Mouse (Mus musculus): ENCODE data around the gene Acat3. TPM values are rescaled to one million over a fixed set of nuclear protein-coding genes. Genes with fewer than 3 reads are reported as not detected.
"Not testable (repeated sequence)": the region's sequence is repeated elsewhere in the genome, so short reads cannot be mapped to it uniquely, and the experiment has no call there.

Acat3 gene
- not detected in 2 replicates for polyA plus RNA-seq (2012; ENCODE audit: insufficient read depth, insufficient read length, missing spikeins)

DNA sequence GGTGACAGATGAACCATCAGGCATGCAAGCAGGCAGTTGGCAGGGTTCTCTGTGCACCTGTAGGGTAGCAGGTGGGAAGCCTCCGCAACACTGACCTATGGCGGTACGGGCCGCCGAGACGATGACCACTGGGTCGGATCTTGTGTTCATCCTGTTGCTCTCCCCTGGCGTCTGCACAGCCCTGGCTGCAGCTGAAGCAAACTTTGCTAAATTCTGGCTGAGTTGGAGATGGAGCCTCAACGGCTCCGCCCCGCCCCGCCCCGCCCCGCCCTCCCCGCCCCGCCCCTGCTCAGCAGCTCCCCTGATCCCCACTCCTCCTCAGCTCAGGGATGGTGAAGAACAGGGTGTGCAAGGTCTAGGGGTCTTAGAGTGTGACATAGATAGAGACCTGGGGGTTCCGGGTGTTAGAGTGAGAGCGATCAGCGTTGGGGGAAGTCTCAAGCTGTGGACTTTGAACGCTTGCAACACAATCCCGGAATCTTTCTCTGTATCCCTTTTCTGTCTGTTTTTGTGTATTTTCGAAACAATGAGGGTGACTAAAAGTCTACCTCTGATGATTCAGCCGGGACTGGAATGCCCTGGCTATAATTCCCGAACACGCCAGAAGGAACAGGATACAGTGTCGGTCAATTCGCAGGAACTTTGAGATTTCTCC, at the start of gene Acat3:
TSS of gene Acat3 (minus strand) at position 450 of the 655 bp plus-strand sequence.
- Histone ChIP-seq H3K27ac (ENCODE audit: insufficient read depth, low read depth, low read length) (no peak within 1 kb of the TSS), H3K4me1 (ENCODE audit: control insufficient read depth, insufficient read depth, low read length) (peaks cover 9% of the 10 kb centered on the region), H3K4me3 (ENCODE audit: insufficient read depth, low read length) (peak within 1 kb of the TSS; percentile 64)
- TF ChIP-seq CTCF (IDR thresholded peaks at IDR 0.05; ENCODE audit: low read depth, low read length) (no peak), POLR2A (IDR thresholded peaks at IDR 0.05; ENCODE audit: borderline replicate concordance, low read depth, low read length) (no peak)

DNA sequence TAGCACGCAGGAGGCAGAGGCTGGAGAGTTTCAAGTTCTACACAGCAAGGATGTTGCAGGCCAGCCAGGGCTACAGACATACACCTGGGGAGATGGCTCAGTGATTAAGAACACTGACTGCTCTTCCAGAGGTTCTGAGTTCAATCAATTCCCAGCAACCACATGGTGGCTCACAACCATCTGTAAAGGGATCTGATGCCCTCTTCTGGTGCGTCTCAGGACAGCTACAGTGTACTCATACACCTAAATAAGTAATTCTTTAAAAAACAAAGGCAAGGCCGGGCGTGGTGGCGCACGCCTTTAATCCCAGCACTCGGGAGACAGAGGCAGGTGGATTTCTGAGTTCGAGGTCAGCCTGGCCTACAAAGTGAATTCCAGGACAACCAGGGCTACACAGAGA, 47.7 kb upstream of the Acat3 start:
- H3K27ac ChIP-seq (ENCODE audit: insufficient read depth, low read depth, low read length); H3K4me3 ChIP-seq (ENCODE audit: insufficient read depth, low read length): not testable (repeated sequence)
- H3K4me1 ChIP-seq (ENCODE audit: control insufficient read depth, insufficient read depth, low read length) = peaks cover 14% of the 10 kb centered on the region

DNA sequence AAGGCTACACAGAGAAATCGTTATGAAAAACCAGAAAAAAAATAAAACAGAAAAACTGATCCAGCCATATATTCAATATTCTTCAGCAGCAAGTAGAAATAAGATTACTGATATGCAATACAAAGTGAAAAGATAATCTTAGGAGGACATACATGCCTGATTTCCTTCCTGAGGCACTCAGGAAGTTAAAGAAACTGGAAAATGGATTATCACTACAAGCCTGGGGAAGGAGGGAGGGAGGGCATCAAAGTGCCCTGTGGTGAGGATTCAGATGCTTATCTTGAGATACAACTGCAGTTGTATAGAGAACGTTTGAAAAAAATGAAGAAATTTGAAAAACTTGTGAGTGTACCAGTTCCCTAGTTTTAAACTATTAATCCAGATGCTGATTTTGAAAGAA, 43.6 kb upstream of the Acat3 start:
- TF ChIP-seq POLR2A (IDR thresholded peaks at IDR 0.05; ENCODE audit: borderline replicate concordance, low read depth, low read length) (no peak), CTCF (IDR thresholded peaks at IDR 0.05; ENCODE audit: low read depth, low read length) (no peak)

DNA sequence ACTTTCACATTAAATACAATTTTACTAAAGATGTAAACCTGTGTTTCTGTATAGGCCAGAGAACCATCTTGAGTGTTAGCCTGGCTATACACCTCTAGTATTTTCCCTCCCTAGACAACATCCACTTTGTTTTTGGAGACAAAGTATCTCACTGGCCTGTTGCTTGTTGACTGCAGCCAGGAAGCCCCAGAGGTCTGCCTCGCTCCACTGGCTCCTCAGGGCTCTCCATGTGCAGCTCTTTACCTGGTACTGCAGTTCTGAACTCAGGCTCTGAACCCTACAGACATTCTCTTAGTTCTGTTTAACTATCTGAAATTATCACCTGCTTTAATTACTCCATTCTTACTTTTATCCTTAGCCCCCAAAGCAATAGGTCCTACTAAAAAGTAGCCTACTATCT, 38.1 kb upstream of the Acat3 start:
- H3K4me1 ChIP-seq (ENCODE audit: control insufficient read depth, insufficient read depth, low read length) = no peaks in the 10 kb centered on the region
- TF ChIP-seq CTCF (IDR thresholded peaks at IDR 0.05; ENCODE audit: low read depth, low read length) = no peak
- no peak for TF ChIP-seq POLR2A (IDR thresholded peaks at IDR 0.05; ENCODE audit: borderline replicate concordance, low read depth, low read length)
- H3K27ac ChIP-seq (ENCODE audit: insufficient read depth, low read depth, low read length) = no peak overlapping the region
- H3K4me3 ChIP-seq (ENCODE audit: insufficient read depth, low read length) = no peak overlapping the region

More for the DNA sequence above, 43.6 kb upstream of the Acat3 start:
- Histone ChIP-seq H3K4me1 (ENCODE audit: control insufficient read depth, insufficient read depth, low read length) (peaks cover 14% of the 10 kb centered on the region), H3K4me3 (ENCODE audit: insufficient read depth, low read length) (no peak overlapping the region), H3K27ac (ENCODE audit: insufficient read depth, low read depth, low read length) (no peak overlapping the region)

DNA sequence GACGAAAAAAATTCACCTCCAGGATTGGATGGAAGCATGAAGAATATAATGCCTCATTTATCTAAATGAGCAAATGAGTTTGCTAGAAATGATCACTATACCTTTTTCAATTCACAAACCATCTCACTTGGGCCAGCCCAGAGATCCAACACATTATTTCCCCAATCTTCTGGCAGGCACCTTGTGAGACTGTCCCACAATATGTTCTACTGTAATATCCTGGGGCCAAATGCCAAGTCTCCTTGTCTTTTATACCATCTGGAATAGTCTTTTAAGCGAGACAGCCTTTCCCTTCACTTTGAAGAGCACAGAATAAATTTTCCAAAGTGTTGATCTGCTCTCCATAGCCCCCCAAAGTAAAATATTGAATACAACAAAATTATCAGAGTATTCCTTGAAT, 33.5 kb upstream of the Acat3 start:
- H3K4me1 ChIP-seq (ENCODE audit: control insufficient read depth, insufficient read depth, low read length) = 0 out of 2 replicates have a peak, but pooled peaks cover 2% of the 10 kb centered on the region
- TF ChIP-seq POLR2A (IDR thresholded peaks at IDR 0.05; ENCODE audit: borderline replicate concordance, low read depth, low read length) = no peak
- no peak for TF ChIP-seq CTCF (IDR thresholded peaks at IDR 0.05; ENCODE audit: low read depth, low read length)

DNA sequence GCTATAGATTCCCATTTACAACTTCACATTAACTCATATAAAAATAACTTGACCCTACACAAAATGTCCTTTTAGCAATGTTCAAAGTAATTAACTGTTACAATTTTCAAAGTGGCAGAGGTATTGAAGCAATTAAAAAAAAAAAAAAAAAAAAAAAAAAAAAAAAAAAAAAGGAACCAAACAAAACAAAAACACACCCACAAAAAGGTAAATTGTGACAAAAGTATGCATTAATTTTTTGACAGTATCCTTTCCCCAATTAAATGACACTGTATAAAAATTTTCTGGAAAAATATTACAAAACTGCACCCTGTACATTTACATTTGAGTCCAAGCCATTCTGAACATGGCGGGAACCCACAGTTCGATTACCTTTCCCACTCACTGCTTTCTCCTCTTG, 26.8 kb upstream of the Acat3 start:
- Histone ChIP-seq H3K4me1 (ENCODE audit: control insufficient read depth, insufficient read depth, low read length) (0 out of 2 replicates have a peak, but pooled peaks cover 2% of the 10 kb centered on the region), H3K4me3 (ENCODE audit: insufficient read depth, low read length) (no peak overlapping the region), H3K27ac (ENCODE audit: insufficient read depth, low read depth, low read length) (no peak overlapping the region)
- TF ChIP-seq POLR2A (IDR thresholded peaks at IDR 0.05; ENCODE audit: borderline replicate concordance, low read depth, low read length) (no peak), CTCF (IDR thresholded peaks at IDR 0.05; ENCODE audit: low read depth, low read length) (no peak)

More for the DNA sequence above, 33.5 kb upstream of the Acat3 start:
- Histone ChIP-seq H3K4me3 (ENCODE audit: insufficient read depth, low read length) (no peak overlapping the region), H3K27ac (ENCODE audit: insufficient read depth, low read depth, low read length) (no peak overlapping the region)

DNA sequence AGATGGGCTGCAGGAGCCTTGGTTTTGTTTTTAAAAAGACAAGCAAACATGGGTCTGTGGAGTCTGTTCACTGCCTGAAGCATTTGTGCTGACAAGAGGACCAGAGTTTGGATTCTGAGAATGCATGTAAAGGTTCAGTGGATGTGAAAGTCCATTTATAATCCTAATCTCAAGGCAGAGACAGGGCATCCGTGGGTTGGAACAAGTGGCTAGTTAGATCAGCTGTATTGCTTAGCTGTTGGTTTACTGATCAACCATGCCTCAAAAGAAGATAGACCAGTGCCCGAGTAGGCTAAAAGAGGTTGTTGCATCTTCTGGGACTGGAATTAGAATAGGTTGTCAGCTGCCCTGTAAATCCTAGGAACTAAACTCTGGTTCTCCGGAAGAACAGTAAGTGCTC, 23.1 kb upstream of the Acat3 start:
- no peak overlapping the region for H3K4me3 ChIP-seq (ENCODE audit: insufficient read depth, low read length)
- H3K4me1 ChIP-seq (ENCODE audit: control insufficient read depth, insufficient read depth, low read length) = peaks cover 13% of the 10 kb centered on the region
- no peak overlapping the region for H3K27ac ChIP-seq (ENCODE audit: insufficient read depth, low read depth, low read length)
- no peak for TF ChIP-seq CTCF (IDR thresholded peaks at IDR 0.05; ENCODE audit: low read depth, low read length)
- TF ChIP-seq POLR2A (IDR thresholded peaks at IDR 0.05; ENCODE audit: borderline replicate concordance, low read depth, low read length) = no peak

DNA sequence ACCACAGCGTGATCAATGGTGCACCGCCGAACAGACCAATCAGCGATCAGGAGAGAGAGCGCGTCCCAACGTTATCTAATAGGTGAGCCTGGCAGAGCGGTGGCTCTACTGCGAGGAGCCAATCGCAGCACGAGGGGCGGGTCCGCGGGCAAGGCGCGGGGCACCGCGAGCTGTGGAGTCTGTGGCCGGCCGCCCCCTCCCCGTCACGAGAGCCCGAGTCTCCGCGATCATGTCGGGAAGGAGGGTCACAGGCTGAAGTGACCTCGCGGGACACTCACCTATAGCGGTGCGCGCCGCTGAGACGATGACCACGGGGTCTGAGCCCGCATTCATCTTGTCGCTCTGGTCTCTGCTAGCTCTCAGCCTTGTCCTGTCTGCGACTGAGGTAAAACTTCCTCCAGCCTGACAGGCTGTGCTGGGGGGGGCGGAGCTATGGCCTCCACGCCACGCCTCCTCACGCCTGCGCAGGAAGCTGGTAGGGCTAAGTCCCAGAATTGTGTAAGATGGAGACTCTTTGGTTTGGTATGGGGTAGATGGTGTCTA, 20.0 kb upstream of the Acat3 start, which contains the start of gene Acat2:
TSS of gene Acat2 (minus strand) at position 417 of the 543 bp plus-strand sequence.
- Histone ChIP-seq H3K4me3 (ENCODE audit: insufficient read depth, low read length) (peak within 1 kb of the TSS; percentile 85), H3K4me1 (ENCODE audit: control insufficient read depth, insufficient read depth, low read length) (peaks cover 13% of the 10 kb centered on the region), H3K27ac (ENCODE audit: insufficient read depth, low read depth, low read length) (peak within 1 kb of the TSS; percentile 64)
- TF ChIP-seq CTCF (IDR thresholded peaks at IDR 0.05; ENCODE audit: low read depth, low read length) = no peak
- no peak for TF ChIP-seq POLR2A (IDR thresholded peaks at IDR 0.05; ENCODE audit: borderline replicate concordance, low read depth, low read length)

DNA sequence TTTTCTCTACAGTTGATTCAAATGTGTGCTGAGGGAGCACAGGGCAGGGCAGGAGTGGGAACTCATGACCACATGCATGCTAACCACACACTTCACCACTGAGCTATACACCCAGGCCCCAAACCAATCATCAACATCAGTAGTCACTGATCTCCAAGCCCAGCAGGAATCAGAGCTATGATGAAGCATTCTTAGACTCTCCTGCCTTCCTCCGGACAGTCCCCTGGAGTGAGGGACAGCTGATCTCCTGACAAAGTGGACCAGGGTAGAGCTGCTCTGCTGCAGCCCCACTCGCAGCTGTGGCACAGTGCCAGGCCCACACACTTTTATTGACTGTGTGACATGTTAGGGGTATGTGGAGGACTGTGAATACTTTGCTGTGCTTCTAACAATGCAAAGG, 19.0 kb upstream of the Acat3 start:
- Histone ChIP-seq H3K4me3 (ENCODE audit: insufficient read depth, low read length) (peak overlapping the region; percentile 48), H3K4me1 (ENCODE audit: control insufficient read depth, insufficient read depth, low read length) (peaks cover 13% of the 10 kb centered on the region)
- not testable (repeated sequence) for H3K27ac ChIP-seq (ENCODE audit: insufficient read depth, low read depth, low read length)

DNA sequence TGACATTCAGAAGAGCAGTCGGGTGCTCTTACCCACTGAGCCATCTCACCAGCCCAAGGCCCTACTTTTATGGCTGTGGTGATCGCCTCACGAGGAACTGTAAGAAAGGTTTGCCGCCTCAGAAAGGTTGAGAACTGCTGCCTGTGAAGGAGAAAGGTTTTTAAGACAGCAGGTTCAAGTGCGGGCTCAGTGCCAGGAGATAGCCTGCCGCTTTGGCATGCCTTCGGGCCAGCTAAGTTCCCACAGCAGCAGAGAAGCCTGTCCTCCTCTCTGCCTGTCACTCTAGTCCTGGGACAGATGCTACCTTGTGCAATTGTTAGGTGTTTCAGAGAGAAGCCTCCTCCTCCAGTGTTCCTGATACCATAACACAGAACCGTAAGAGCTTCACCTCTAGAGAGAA, 16.3 kb upstream of the Acat3 start:
- peaks cover 10% of the 10 kb centered on the region for H3K4me1 ChIP-seq (ENCODE audit: control insufficient read depth, insufficient read depth, low read length)
- no peak overlapping the region for H3K4me3 ChIP-seq (ENCODE audit: insufficient read depth, low read length)
- TF ChIP-seq CTCF (IDR thresholded peaks at IDR 0.05; ENCODE audit: low read depth, low read length) = no peak
- TF ChIP-seq POLR2A (IDR thresholded peaks at IDR 0.05; ENCODE audit: borderline replicate concordance, low read depth, low read length) = no peak
- no peak overlapping the region for H3K27ac ChIP-seq (ENCODE audit: insufficient read depth, low read depth, low read length)

All from bone marrow macrophage, adult 2 months (primary cell).